Mouse (Mus musculus) thymus, postnatal 14 days (tissue): ENCODE results near the gene Ltbp4.

Experiments
- DNase-seq: peaks from one replicate; pipeline ENCODE4 v3.0.0; 2021

Gene Ltbp4

GRCm38 (mm10) chr7:27291795-27292466, 45.6 kb downstream of the Ltbp4 start:
- DNase-seq, result no peak

- DNase-seq, result no peak
Measured at GRCm38 (mm10) chr7:27290555-27290954, 46.9 kb downstream of the Ltbp4 start.

- no peak for DNase-seq
Measured at GRCm38 (mm10) chr7:27288732-27289131, 48.8 kb downstream of the Ltbp4 start.

GRCm38 (mm10) chr7:27285698-27286066, 51.8 kb downstream of the Ltbp4 start:
- peak; percentile 58 for DNase-seq

- DNase-seq, result peak; percentile 48
Measured at GRCm38 (mm10) chr7:27284865-27285697, 52.4 kb downstream of the Ltbp4 start.

- no peak for DNase-seq
Measured at GRCm38 (mm10) chr7:27282225-27282624, 55.3 kb downstream of the Ltbp4 start.

- no peak for DNase-seq
Measured at GRCm38 (mm10) chr7:27281717-27282116, 55.8 kb downstream of the Ltbp4 start.

GRCm38 (mm10) chr7:27277191-27277590, 60.3 kb downstream of the Ltbp4 start:
- DNase-seq, result peak; percentile 23

GRCm38 (mm10) chr7:27276021-27276420, 61.5 kb downstream of the Ltbp4 start:
- no peak for DNase-seq

GRCm38 (mm10) chr7:27274916-27275315, 62.6 kb downstream of the Ltbp4 start:
- DNase-seq, result no peak

GRCm38 (mm10) chr7:27273739-27274351, 63.6 kb downstream of the Ltbp4 start:
- DNase-seq, result peak; percentile 47

GRCm38 (mm10) chr7:27271423-27271822, 66.1 kb downstream of the Ltbp4 start:
- no peak for DNase-seq

GRCm38 (mm10) chr7:27266515-27267128, 70.9 kb downstream of the Ltbp4 start:
- DNase-seq, result no peak

- DNase-seq, result no peak
Measured at GRCm38 (mm10) chr7:27264761-27265160, 72.7 kb downstream of the Ltbp4 start.

- DNase-seq, result no peak
Measured at GRCm38 (mm10) chr7:27261888-27262287, 75.6 kb downstream of the Ltbp4 start.

GRCm38 (mm10) chr7:27260856-27261255, 76.6 kb downstream of the Ltbp4 start:
- no peak for DNase-seq

GRCm38 (mm10) chr7:27259771-27260170, 77.7 kb downstream of the Ltbp4 start:
- no peak for DNase-seq

- peak; percentile 30 for DNase-seq
Measured at GRCm38 (mm10) chr7:27259271-27259721, 78.2 kb downstream of the Ltbp4 start.

- peak; percentile 95 for DNase-seq
Measured at GRCm38 (mm10) chr7:27258205-27258899, 79.1 kb downstream of the Ltbp4 start, which contains the start of gene Numbl. Gene Numbl (plus strand): TSS chr7:27258433.

GRCm38 (mm10) chr7:27257852-27258204, 79.7 kb downstream of the Ltbp4 start:
- no peak for DNase-seq

- DNase-seq, result no peak
Measured at GRCm38 (mm10) chr7:27257046-27257851, 80.2 kb downstream of the Ltbp4 start.

- DNase-seq, result no peak
Measured at GRCm38 (mm10) chr7:27255721-27256120, 81.8 kb downstream of the Ltbp4 start.
